Mouse (Mus musculus): ENCODE measurements at regions not wholly inside any gene's neighbourhood (a gene's known extent, or its start where the extent isn't known, plus 50 kb on each side); places are given as distances from the start of the nearest gene placed in this dataset.

- no peak for DNase-seq (ENCODE audit: low spot score in 2 of 2)
These were observed 174.2 kb downstream of the Mroh4 start for GRCm38 (mm10) chr15:74461935-74462334.

- no peak for DNase-seq (ENCODE audit: low spot score in 2 of 2)
These were observed 176.7 kb downstream of the Mroh4 start for GRCm38 (mm10) chr15:74459345-74459975.

GRCm38 (mm10) chr15:74458940-74459339, 177.2 kb downstream of the Mroh4 start:
- no peak for DNase-seq (ENCODE audit: low spot score in 2 of 2)

GRCm38 (mm10) chr15:74457965-74458364, 178.2 kb downstream of the Mroh4 start:
- DNase-seq (ENCODE audit: low spot score in 2 of 2), result no peak

GRCm38 (mm10) chr15:74456675-74457040, 179.5 kb downstream of the Mroh4 start:
- no peak for DNase-seq (ENCODE audit: low spot score in 2 of 2)

- DNase-seq (ENCODE audit: low spot score in 2 of 2), result no peak
These were observed 180.1 kb downstream of the Mroh4 start for GRCm38 (mm10) chr15:74455921-74456674.

GRCm38 (mm10) chr15:74454543-74454942, 181.6 kb downstream of the Mroh4 start:
- DNase-seq (ENCODE audit: low spot score in 2 of 2), result no peak

- DNase-seq (ENCODE audit: low spot score in 2 of 2), result no peak
These were observed 182.3 kb downstream of the Mroh4 start for GRCm38 (mm10) chr15:74453810-74454209.

GRCm38 (mm10) chr15:74452426-74452825, 183.7 kb downstream of the Mroh4 start:
- DNase-seq (ENCODE audit: low spot score in 2 of 2), result no peak

- no peak for DNase-seq (ENCODE audit: low spot score in 2 of 2)
These were observed 194.3 kb downstream of the Mroh4 start for GRCm38 (mm10) chr15:74441889-74442288.

- DNase-seq (ENCODE audit: low spot score in 2 of 2), result no peak
These were observed 209.2 kb downstream of the Mroh4 start for GRCm38 (mm10) chr15:74426989-74427388.

GRCm38 (mm10) chr15:74423001-74423400, 213.2 kb downstream of the Mroh4 start:
- DNase-seq (ENCODE audit: low spot score in 2 of 2), result no peak

GRCm38 (mm10) chr15:74420550-74420949, 215.6 kb downstream of the Mroh4 start:
- DNase-seq (ENCODE audit: low spot score in 2 of 2), result no peak

- DNase-seq (ENCODE audit: low spot score in 2 of 2), result no peak
These were observed 217.5 kb downstream of the Mroh4 start for GRCm38 (mm10) chr15:74418635-74419034.

GRCm38 (mm10) chr15:74413217-74413616, 222.9 kb downstream of the Mroh4 start:
- no peak for DNase-seq (ENCODE audit: low spot score in 2 of 2)

GRCm38 (mm10) chr15:74412261-74412660, 223.9 kb downstream of the Mroh4 start:
- no peak for DNase-seq (ENCODE audit: low spot score in 2 of 2)

- peak in 1 of 2 experiments; percentile 9 for DNase-seq (ENCODE audit: low spot score in 2 of 2)
These were observed 225.1 kb downstream of the Mroh4 start for GRCm38 (mm10) chr15:74411097-74411496.

GRCm38 (mm10) chr15:74404866-74405265, 231.3 kb downstream of the Mroh4 start:
- DNase-seq (ENCODE audit: low spot score in 2 of 2), result no peak

- no peak for DNase-seq (ENCODE audit: low spot score in 2 of 2)
These were observed 234.9 kb downstream of the Mroh4 start for GRCm38 (mm10) chr15:74401275-74401674.

- DNase-seq (ENCODE audit: low spot score in 2 of 2), result no peak
These were observed 240.1 kb downstream of the Mroh4 start for GRCm38 (mm10) chr15:74396029-74396428.

GRCm38 (mm10) chr15:74387533-74387932, 248.6 kb downstream of the Mroh4 start:
- no peak for DNase-seq (ENCODE audit: low spot score in 2 of 2)

- peak in 1 of 2 experiments; percentile 2 for DNase-seq (ENCODE audit: low spot score in 2 of 2)
These were observed 253.6 kb downstream of the Mroh4 start for GRCm38 (mm10) chr15:74382556-74382955.

GRCm38 (mm10) chr15:74379366-74379765, 256.8 kb downstream of the Mroh4 start:
- no peak for DNase-seq (ENCODE audit: low spot score in 2 of 2)
